ENCODE assay signal across 17 mouse cellular contexts in the genomic region with DNA sequence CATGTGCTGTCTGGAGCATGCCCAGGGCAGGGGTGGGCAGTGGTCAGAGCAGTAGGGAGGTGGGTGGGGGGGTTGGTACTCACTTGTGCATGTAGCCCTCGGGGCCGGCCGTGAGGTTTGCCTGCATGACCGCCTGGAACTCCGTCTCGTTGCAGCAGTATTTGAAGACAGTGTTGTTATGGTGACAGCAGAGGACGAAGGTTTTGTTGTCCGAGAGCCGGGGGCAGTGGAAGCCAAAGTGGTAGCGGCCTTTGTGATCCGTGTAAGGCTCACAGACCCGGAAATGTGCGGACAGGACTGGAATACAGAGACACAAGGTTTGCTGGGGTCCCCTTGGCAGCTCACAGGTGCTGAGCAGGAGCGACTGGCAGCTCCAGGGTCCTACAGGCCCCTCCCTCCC. TPM values are rescaled to one million over a fixed set of nuclear protein-coding genes. Genes with fewer than 3 reads are reported as not detected.
DNase-seq lines count a peak whose midpoint lies in the region; ATAC-seq lines count a peak whose summit lies in the region.
"Had no signal": no experiment of that assay in that cellular context is flagged by ENCODE, and none has a peak within 500 bp of the region (broad histone marks: within the 10 kb centered on the region; RNA-seq: fewer than 3 reads in every experiment).

No protein-coding gene starts in this region.

- H3K9me3 ChIP-seq in embryonic facial prominence, embryonic 10.5 days: no peaks in the 10 kb centered on the region
- H3K9me3 ChIP-seq in forebrain, embryonic 13.5 days (replicated peaks): no peaks in the 10 kb centered on the region
- H3K9me3 ChIP-seq in hindbrain, embryonic 15.5 days: no peaks in the 10 kb centered on the region
- no peaks in the 10 kb centered on the region for H3K9me3 ChIP-seq in midbrain, embryonic 14.5 days (ENCODE audit: control insufficient read depth, low read length)
- H3K9me3 ChIP-seq: heart, embryonic 10.5 days; limb, embryonic 10.5 days had no signal

- H3K4me1 ChIP-seq in embryonic facial prominence, embryonic 10.5 days: peaks cover 73% of the 10 kb centered on the region
- H3K4me1 ChIP-seq in forebrain, embryonic 13.5 days: peaks cover 74% of the 10 kb centered on the region
- H3K4me1 ChIP-seq in hindbrain, embryonic 15.5 days (replicated peaks): peaks cover 44% of the 10 kb centered on the region
- H3K4me1 ChIP-seq in midbrain, embryonic 14.5 days (ENCODE audit: control insufficient read depth, insufficient read depth, low read length): peaks cover 50% of the 10 kb centered on the region

- peaks cover 77% of the 10 kb centered on the region for H3K27me3 ChIP-seq in embryonic facial prominence, embryonic 10.5 days (replicated peaks; ENCODE audit: low read depth, poor library complexity, severe bottlenecking)
- peaks cover 28% of the 10 kb centered on the region for H3K27me3 ChIP-seq in forebrain, embryonic 13.5 days
- H3K27me3 ChIP-seq in hindbrain, embryonic 15.5 days: no peaks in the 10 kb centered on the region
- H3K27me3 ChIP-seq in midbrain, embryonic 14.5 days (ENCODE audit: control insufficient read depth, insufficient read depth, low read length): no peaks in the 10 kb centered on the region

- H3K27ac ChIP-seq in embryonic facial prominence, embryonic 10.5 days (replicated peaks): peak overlapping the region; percentile 68; the same call in 1 of the 2 replicates
- peak overlapping the region; percentile 92 for H3K27ac ChIP-seq in forebrain, embryonic 13.5 days
- peak overlapping the region; percentile 74; the same call in 1 of the 2 replicates for H3K27ac ChIP-seq in hindbrain, embryonic 15.5 days (replicated peaks)
- peak overlapping the region; percentile 89 for H3K27ac ChIP-seq in midbrain, embryonic 14.5 days (replicated peaks; ENCODE audit: low read depth, low read length)
- H3K27ac ChIP-seq: gastrocnemius, adult 2 months; heart, embryonic 10.5 days; limb, embryonic 10.5 days had no signal

- ATAC-seq in forebrain, embryonic 13.5 days: no peak
- no peak for ATAC-seq in hindbrain, embryonic 15.5 days (ENCODE audit: low FRiP score, low read depth)
- no peak for ATAC-seq in midbrain, embryonic 14.5 days (ENCODE audit: low FRiP score, low TSS enrichment)
- ATAC-seq: activated CD4-positive, CD25-positive, alpha-beta regulatory T cell, adult 4 months had no signal

- DNase-seq in embryonic facial prominence, embryonic 10.5 days (ENCODE audit: low spot score): no peak
- DNase-seq in midbrain, embryonic 14.5 days: peak; percentile 45
- no peak for DNase-seq in heart, postnatal 25 days (ENCODE audit: low spot score)
- DNase-seq in Muller cell, postnatal 12 days (ENCODE audit: inconsistent ontology term): no peak
- DNase-seq in ovary, postnatal 36 days (ENCODE audit: low spot score): no peak
- DNase-seq: cerebellum, adult 11-12 months; gastrocnemius, adult 2 months; kidney, adult 2 months; kidney, postnatal 4 days; lung, embryonic 14.5 days; right cerebral cortex, postnatal 14 days had no signal

- 61% methylated on average over 14 of the region's 14 CpGs for WGBS in embryonic facial prominence, embryonic 10.5 days
- 35% methylated on average over 14 of the region's 14 CpGs for WGBS in forebrain, embryonic 13.5 days
- WGBS in hindbrain, embryonic 15.5 days: 16% methylated on average over 14 of the region's 14 CpGs
- 13% methylated on average over 14 of the region's 14 CpGs for WGBS in midbrain, embryonic 14.5 days

- intact Hi-C loops in heart, postnatal 25 days (cut with DNase I): no loop called here

- peak overlapping the region; percentile 20; the same call in 1 of the 2 replicates for H3K4me2 ChIP-seq in forebrain, embryonic 13.5 days
- H3K4me2 ChIP-seq in hindbrain, embryonic 15.5 days: no peak overlapping the region
- 0 out of 2 replicates have a peak overlapping the region, but pooled peaks have one; percentile 8 for H3K4me2 ChIP-seq in midbrain, embryonic 14.5 days (ENCODE audit: low read length)
- H3K4me2 ChIP-seq: lung, embryonic 14.5 days had no signal

- no peak overlapping the region for H3K9ac ChIP-seq in forebrain, embryonic 13.5 days
- H3K9ac ChIP-seq in hindbrain, embryonic 15.5 days: no peak overlapping the region
- H3K9ac ChIP-seq in midbrain, embryonic 14.5 days (replicated peaks; ENCODE audit: low read length): no peak overlapping the region; the same call in 1 of the 2 replicates
- H3K9ac ChIP-seq: lung, embryonic 14.5 days had no signal

- no peaks in the 10 kb centered on the region for H3K36me3 ChIP-seq in embryonic facial prominence, embryonic 10.5 days (replicated peaks)
- H3K36me3 ChIP-seq in forebrain, embryonic 13.5 days (ENCODE audit: poor library complexity, severe bottlenecking): no peaks in the 10 kb centered on the region
- no peaks in the 10 kb centered on the region for H3K36me3 ChIP-seq in hindbrain, embryonic 15.5 days
- H3K36me3 ChIP-seq in midbrain, embryonic 14.5 days (ENCODE audit: control insufficient read depth, insufficient read depth, low read length): no peaks in the 10 kb centered on the region
- H3K36me3 ChIP-seq: heart, embryonic 10.5 days; limb, embryonic 10.5 days had no signal

- no peak overlapping the region for H3K4me3 ChIP-seq in embryonic facial prominence, embryonic 10.5 days
- no peak overlapping the region for H3K4me3 ChIP-seq in forebrain, embryonic 13.5 days
- H3K4me3 ChIP-seq in hindbrain, embryonic 15.5 days: no peak overlapping the region
- no peak overlapping the region for H3K4me3 ChIP-seq in midbrain, embryonic 14.5 days (replicated peaks; ENCODE audit: low read depth, low read length)
- H3K4me3 ChIP-seq: gastrocnemius, adult 2 months; heart, embryonic 10.5 days; limb, embryonic 10.5 days had no signal

RNA-seq across cellular contexts. Expression of a gene that starts 29.9 kb away (rescaled TPM):
- polyA plus RNA-seq in embryonic facial prominence, embryonic 10.5 days (2016; fragmentation: Nextera tagmentation; extraction: Ambion mirVana): 1.9 and 2.2 TPM in 2 replicates
- 6.1 TPM in 2 replicates for polyA plus RNA-seq in forebrain, embryonic 13.5 days (2015; fragmentation: Nextera tagmentation; extraction: Ambion mirVana)
- polyA plus RNA-seq in hindbrain, embryonic 15.5 days (2015; fragmentation: Nextera tagmentation; extraction: Ambion mirVana): 14.1 and 15.7 TPM in 2 replicates
- 16.4 and 18.0 TPM in 2 replicates for polyA plus RNA-seq in midbrain, embryonic 14.5 days (2014; fragmentation: Nextera tagmentation; extraction: Ambion mirVana)
- 1 to 10 TPM in 1 of 2 experiments, under 1 TPM in 1; 0.75 to 2.4 TPM for total RNA-seq in heart, postnatal 25 days (2021)
- total RNA-seq: megakaryocyte progenitor cell, adult 5-6 weeks had no signal
- polyA plus RNA-seq: activated CD4-positive, CD25-positive, alpha-beta regulatory T cell, adult 4 months had no signal
